7 mouse cellular contexts compared by ENCODE assay signal in genomic region chr7:25071979-25072715, GRCm38 (mm10). TPM values are rescaled to one million over a fixed set of nuclear protein-coding genes. Genes with fewer than 3 reads are reported as not detected.
A peak's percentile ranks its signal among the peaks of the same experiment; 100 is the strongest.
DNase-seq lines count a peak whose midpoint lies in the region; ATAC-seq and TF ChIP-seq lines count a peak whose summit lies in the region.

Gene Grik5 (minus strand): TSS chr7:25072346.
Gene Zfp574 (plus strand): TSS chr7:25072567.

- no peak for ATAC-seq in lung, embryonic 14.5 days (ENCODE audit: insufficient read depth)
- no peak for ATAC-seq in forebrain, postnatal 0 days
- ATAC-seq in midbrain, embryonic 15.5 days (replicated peaks), result no peak

- under 1% methylated on average over 24 of the region's 28 CpGs for WGBS in lung, embryonic 14.5 days
- 0% methylated on average over 28 of the region's 28 CpGs for WGBS in forebrain, postnatal 0 days
- WGBS in midbrain, embryonic 15.5 days, result 1% methylated on average over 26 of the region's 28 CpGs

- peak within 1 kb of the TSS; percentile 97 for H3K4me2 ChIP-seq in lung, embryonic 14.5 days
- H3K4me2 ChIP-seq in forebrain, postnatal 0 days (ENCODE audit: low read depth), result peak within 1 kb of the TSS; percentile 87
- peak within 1 kb of the TSS; percentile 93 for H3K4me2 ChIP-seq in midbrain, embryonic 15.5 days

- H3K27me3 ChIP-seq in lung, embryonic 14.5 days (ENCODE audit: insufficient read depth, low read length), result no peaks in the 10 kb centered on the region
- no peaks in the 10 kb centered on the region for H3K27me3 ChIP-seq in forebrain, postnatal 0 days (ENCODE audit: insufficient read depth, low read length)
- no peaks in the 10 kb centered on the region for H3K27me3 ChIP-seq in midbrain, embryonic 15.5 days (replicated peaks)

- peak within 1 kb of the TSS; percentile 79 for H3K9ac ChIP-seq in lung, embryonic 14.5 days
- H3K9ac ChIP-seq in forebrain, postnatal 0 days, result peak within 1 kb of the TSS; percentile 94
- H3K9ac ChIP-seq in midbrain, embryonic 15.5 days, result peak within 1 kb of the TSS; percentile 91

- peak within 1 kb of the TSS; percentile 83 for H3K27ac ChIP-seq in lung, embryonic 14.5 days (ENCODE audit: low read depth)
- H3K27ac ChIP-seq in brown adipose tissue, adult 24 weeks (replicated peaks; ENCODE audit: low read depth, low read length), result no peak within 1 kb of the TSS
- peak within 1 kb of the TSS; percentile 95 for H3K27ac ChIP-seq in forebrain, postnatal 0 days (ENCODE audit: low read depth, low read length)
- peak within 1 kb of the TSS; percentile 94 for H3K27ac ChIP-seq in midbrain, embryonic 15.5 days

- TF ChIP-seq CTCF in lung, embryonic 14.5 days (IDR thresholded peaks at IDR 0.05; ENCODE audit: low read depth), result no peak
- TF ChIP-seq CTCF in forebrain, postnatal 0 days (IDR thresholded peaks at IDR 0.05; ENCODE audit: low read depth), result no peak

- peak within 1 kb of the TSS; percentile 63 for H3K4me3 ChIP-seq in lung, embryonic 14.5 days (ENCODE audit: low read depth, low read length)
- H3K4me3 ChIP-seq in brown adipose tissue, adult 24 weeks (ENCODE audit: insufficient read depth, low read depth, low read length), result peak within 1 kb of the TSS; percentile 50
- H3K4me3 ChIP-seq in forebrain, postnatal 0 days (ENCODE audit: low read depth, low read length), result peak within 1 kb of the TSS; percentile 71
- H3K4me3 ChIP-seq in midbrain, embryonic 15.5 days, result peak within 1 kb of the TSS; percentile 90

- no peak for DNase-seq in lung, embryonic 14.5 days
- DNase-seq in lung, adult 18-20 months, result no peak
- peak; percentile 32 for DNase-seq in forebrain, postnatal 0 days
- no peak for DNase-seq in left cerebral cortex, adult 8-10 months (ENCODE audit: low spot score in 2 of 2)
- no peak for DNase-seq in urinary bladder, postnatal 14 days (ENCODE audit: low spot score)

- H3K36me3 ChIP-seq in lung, embryonic 14.5 days (ENCODE audit: insufficient read depth), result peaks cover 15% of the 10 kb centered on the region
- peaks cover 17% of the 10 kb centered on the region for H3K36me3 ChIP-seq in forebrain, postnatal 0 days (ENCODE audit: insufficient read depth)
- H3K36me3 ChIP-seq in midbrain, embryonic 15.5 days (replicated peaks), result peaks cover 11% of the 10 kb centered on the region

- H3K4me1 ChIP-seq in lung, embryonic 14.5 days (ENCODE audit: insufficient read depth), result peaks cover 14% of the 10 kb centered on the region
- H3K4me1 ChIP-seq in brown adipose tissue, adult 24 weeks (ENCODE audit: control insufficient read depth, insufficient read depth, insufficient read length, low read length), result peaks cover 9% of the 10 kb centered on the region
- H3K4me1 ChIP-seq in forebrain, postnatal 0 days (ENCODE audit: insufficient read depth), result peaks cover 27% of the 10 kb centered on the region
- peaks cover 62% of the 10 kb centered on the region for H3K4me1 ChIP-seq in midbrain, embryonic 15.5 days

- H3K9me3 ChIP-seq in lung, embryonic 14.5 days (ENCODE audit: low read depth, low read length), result no peaks in the 10 kb centered on the region
- H3K9me3 ChIP-seq in forebrain, postnatal 0 days (ENCODE audit: low read length), result no peaks in the 10 kb centered on the region
- no peaks in the 10 kb centered on the region for H3K9me3 ChIP-seq in midbrain, embryonic 15.5 days

RNA-seq across cellular contexts. Expression of gene Grik5, which starts in this region (rescaled TPM):
- polyA plus RNA-seq in lung, embryonic 14.5 days (2014; fragmentation: Nextera tagmentation; extraction: Ambion mirVana), result 6.7 and 6.8 TPM in 2 replicates
- 2.8 and 3.5 TPM in 2 replicates for polyA plus RNA-seq in brown adipose tissue, adult 24 weeks (2012; ENCODE audit: insufficient read depth, insufficient read length, missing spikeins)
- total RNA-seq in forebrain, postnatal 0 days (2014; rRNA removed), result 94.1 and 106 TPM in 2 replicates
- polyA plus RNA-seq in forebrain, postnatal 0 days (2015; fragmentation: Nextera tagmentation; extraction: Ambion mirVana), result 10.2 and 15.8 TPM in 2 replicates
- 100 to 1,000 TPM; 201 to 224 (median 207) TPM for total RNA-seq in left cerebral cortex, adult 8-10 months (2022)
- polyA plus RNA-seq in midbrain, embryonic 15.5 days (2015; fragmentation: Nextera tagmentation; extraction: Ambion mirVana), result 19.5 and 22.1 TPM in 2 replicates

RNA-seq across cellular contexts. Expression of gene Zfp574, which starts in this region (rescaled TPM):
- polyA plus RNA-seq in lung, embryonic 14.5 days (2014; fragmentation: Nextera tagmentation; extraction: Ambion mirVana), result 29.9 and 30.7 TPM in 2 replicates
- polyA plus RNA-seq in brown adipose tissue, adult 24 weeks (2012; ENCODE audit: insufficient read depth, insufficient read length, missing spikeins), result 5.9 and 7.6 TPM in 2 replicates
- total RNA-seq in forebrain, postnatal 0 days (2014; rRNA removed), result 25.4 and 31.5 TPM in 2 replicates
- 30.6 and 33.0 TPM in 2 replicates for polyA plus RNA-seq in forebrain, postnatal 0 days (2015; fragmentation: Nextera tagmentation; extraction: Ambion mirVana)
- total RNA-seq in left cerebral cortex, adult 8-10 months (2022), result 10 to 100 TPM; 36.8 to 40.0 (median 37.1) TPM
- 39.1 and 41.3 TPM in 2 replicates for polyA plus RNA-seq in midbrain, embryonic 15.5 days (2015; fragmentation: Nextera tagmentation; extraction: Ambion mirVana)
